Comparison of ENCODE assay signal across 8 mouse cellular contexts in the genomic region with DNA sequence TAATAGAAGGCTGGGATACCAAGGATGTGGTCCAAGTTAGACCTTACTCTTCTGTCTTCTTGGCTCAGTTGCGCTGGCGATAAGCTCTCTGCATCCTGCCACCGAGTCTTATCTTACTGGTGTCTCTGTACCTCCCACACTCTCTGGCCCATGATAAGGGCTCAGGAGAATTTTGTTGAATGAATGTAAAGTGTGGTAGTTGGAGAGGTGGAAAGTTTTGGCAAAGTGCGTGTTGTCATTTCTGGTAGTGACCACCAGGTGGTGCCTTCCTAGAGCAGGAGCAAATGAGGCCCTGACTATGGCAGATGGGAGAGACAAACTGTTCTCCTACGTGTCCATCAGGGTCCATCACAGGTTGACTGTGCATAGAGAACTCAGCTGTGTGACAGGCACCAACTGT.
DNase-seq lines count a peak whose midpoint lies in the region; ATAC-seq and TF ChIP-seq lines count a peak whose summit lies in the region.

No protein-coding gene starts in this region.

- DNase-seq in frontal cortex, postnatal 14 days (ENCODE audit: low spot score in 2 of 2), result no peak
- DNase-seq in testis, postnatal 10 days (ENCODE audit: low spot score), result no peak
- peak; percentile 53 to 58 for DNase-seq in cerebellum, postnatal 14 days
- peak; percentile 28 to 65 for DNase-seq in kidney, postnatal 36 days
- peak; percentile 55 for DNase-seq in lung, postnatal 36 days
- no peak for DNase-seq in Muller cell, postnatal 12 days (ENCODE audit: inconsistent ontology term)

- H3K27me3 ChIP-seq in testis, adult 2 months (ENCODE audit: control insufficient read depth, insufficient read depth, low read length), result no peaks in the 10 kb centered on the region

- H3K27ac ChIP-seq in testis, adult 2 months (ENCODE audit: control insufficient read depth, insufficient read depth, low read depth, low read length), result no peak overlapping the region

- ATAC-seq in frontal cortex, adult (ENCODE audit: low TSS enrichment), result peak; percentile 34; the same call in 1 of the 2 replicates

- peak; percentile 54; the same call in 1 of the 2 replicates for TF ChIP-seq CTCF in testis, adult 2 months (IDR thresholded peaks at IDR 0.05; ENCODE audit: control insufficient read depth, insufficient read depth, insufficient replicate concordance, low read depth, low read length)

- no peaks in the 10 kb centered on the region for H3K4me1 ChIP-seq in testis, adult 2 months (ENCODE audit: control insufficient read depth, insufficient read depth, low read length)

- no peak overlapping the region for H3K4me3 ChIP-seq in testis, adult 2 months (ENCODE audit: control insufficient read depth, low read depth, low read length)

- no peaks in the 10 kb centered on the region for H3K36me3 ChIP-seq in testis, adult 2 months (ENCODE audit: control insufficient read depth, insufficient read depth, low read length)

- no peak for TF ChIP-seq POLR2A in testis, adult 2 months (IDR thresholded peaks at IDR 0.05; ENCODE audit: control insufficient read depth, low read depth, low read length)

Comparison
In these comparisons a context has a peak if more than half of its experiments do, and no peak if none do; other contexts are left out.
1. DNase-seq: peak in cerebellum, postnatal 14 days (2 of 2), kidney, postnatal 36 days (2 of 2) and lung, postnatal 36 days (single experiment); none in frontal cortex, postnatal 14 days (0 of 2), testis, postnatal 10 days (single experiment) and Muller cell, postnatal 12 days (single experiment).